Mouse (Mus musculus): Measurements from ENCODE around the gene Wfdc6b.

- TF ChIP-seq POLR2A (IDR thresholded peaks at IDR 0.05; ENCODE audit: insufficient read length, low read depth): no peak
- no peak for TF ChIP-seq E2F4 (IDR thresholded peaks at IDR 0.05; ENCODE audit: insufficient read depth)
- no peak for TF ChIP-seq MYOD1 (IDR thresholded peaks at IDR 0.05; ENCODE audit: control insufficient read depth in 1 of 3, insufficient read length in 2 of 3, low read depth in 2 of 3)
- no peak for TF ChIP-seq USF1 (IDR thresholded peaks at IDR 0.05; ENCODE audit: low read depth)
- no peak for TF ChIP-seq POLR2AphosphoS2 (IDR thresholded peaks at IDR 0.05; ENCODE audit: insufficient read length, low read depth)
- TF ChIP-seq MYOG (IDR thresholded peaks at IDR 0.05; ENCODE audit: control insufficient read depth in 1 of 3, insufficient read depth in 1 of 3, insufficient read length in 2 of 3, low read depth in 2 of 3): no peak
- no peak for TF ChIP-seq MAX (IDR thresholded peaks at IDR 0.05; ENCODE audit: low read depth)
- TF ChIP-seq TCF3 (IDR thresholded peaks at IDR 0.05; ENCODE audit: insufficient read length, low read depth): no peak
- no peak for TF ChIP-seq CEBPB (IDR thresholded peaks at IDR 0.05; ENCODE audit: insufficient read depth, poor library complexity, severe bottlenecking)
- TF ChIP-seq TCF12 (IDR thresholded peaks at IDR 0.05; ENCODE audit: insufficient read depth, poor library complexity, severe bottlenecking): no peak
Observed at GRCm38 (mm10) chr2:164593494-164593893, 19.8 kb upstream of the Wfdc6b start, which contains the start of gene Eppin.
